Mouse (Mus musculus) forebrain, embryonic 16.5 days (tissue): Measurements from ENCODE around the gene Zfy2. TPM values are rescaled to one million over a fixed set of nuclear protein-coding genes. Genes with fewer than 3 reads are reported as not detected.

ENCODE experiments used
- ATAC-seq: fragments of 200-750 bp; cut with Nextera tagmentation; 2 replicates; pipeline ENCODE4 v1.8.0; 2017; ENCODE audit warnings: mild to moderate bottlenecking, moderate library complexity
- H3K27ac ChIP-seq: fragments of 300-500 bp; sonication (generic); 2 replicates; pipeline ENCODE4 v1.5.1; 2014; ENCODE audit warnings: low read length, control low read depth
- H3K27me3 ChIP-seq: fragments of 300-500 bp; sonication (generic); replicated peaks from 2 replicates; pipeline ENCODE4 v1.6.1; 2014; ENCODE audit warnings: low read length; ENCODE audit not compliant: control insufficient read depth, insufficient read depth
- H3K36me3 ChIP-seq: fragments of 300-500 bp; sonication (generic); 2 replicates; pipeline ENCODE4 v1.6.1; 2014; ENCODE audit not compliant: control insufficient read depth, insufficient read depth
- H3K4me1 ChIP-seq: fragments of 300-500 bp; sonication (generic); replicated peaks from 2 replicates; pipeline ENCODE4 v1.6.1; 2014; ENCODE audit warnings: low read length; ENCODE audit not compliant: control insufficient read depth, insufficient read depth
- H3K4me2 ChIP-seq: fragments of 300-500 bp; sonication (generic); 2 replicates; pipeline ENCODE4 v1.6.1; 2014; ENCODE audit warnings: mild to moderate bottlenecking, low read length, control low read depth
- H3K4me3 ChIP-seq: fragments of 300-500 bp; sonication (generic); replicated peaks from 2 replicates; pipeline ENCODE4 v1.5.1; 2014; ENCODE audit warnings: mild to moderate bottlenecking, low read length, control low read depth
- H3K9ac ChIP-seq: fragments of 300-500 bp; sonication (generic); replicated peaks from 2 replicates; pipeline ENCODE4 v1.6.1; 2014; ENCODE audit warnings: low read depth, low read length, control low read depth
- H3K9me3 ChIP-seq: fragments of 300-500 bp; sonication (generic); 2 replicates; pipeline ENCODE4 v1.6.1; 2016; ENCODE audit warnings: low read length; ENCODE audit not compliant: control insufficient read depth
- WGBS: fragments of 180-500 bp; shearing (Covaris S2); extraction: QIAGEN DNeasy Blood & Tissue Kit; methylation state at CpG from one replicate; pipeline ENCODE4 v1.1.7; 2014; 5-methylcytosine and 5-hydroxymethylcytosine counted together
- polyA plus RNA-seq: library from polyadenylated mRNA; unstranded; fragments of >200 nt; fragmentation: Nextera tagmentation; extraction: Ambion mirVana; gene quantifications from 2 replicates; pipeline ENCODE4 v1.2.1, GENCODE M21; 2015

Zfy2 gene
- not detected in 2 replicates for polyA plus RNA-seq

DNA sequence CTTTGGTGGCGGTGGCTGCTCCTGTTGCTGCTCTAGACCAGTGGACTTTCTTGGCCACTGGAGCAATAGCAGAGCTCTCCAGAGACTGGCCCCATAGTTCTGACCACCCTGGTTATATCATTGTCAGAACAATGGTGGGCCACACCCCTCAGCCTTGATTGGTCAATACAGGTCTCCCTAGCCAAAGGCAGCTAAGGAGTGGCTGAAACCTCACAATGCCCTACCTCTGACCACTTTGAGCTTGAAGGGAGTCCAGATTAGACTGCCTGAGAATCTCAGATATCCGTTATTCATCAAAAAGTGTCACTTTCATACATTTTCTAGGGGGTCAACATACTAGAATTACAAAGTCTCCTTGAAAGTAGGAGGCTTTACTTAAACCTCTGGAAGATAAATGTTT is at the start of gene Zfy2:
TSS of gene Zfy2 (minus strand) at position 101 of the 400 bp plus-strand sequence.
- Histone ChIP-seq H3K9ac (no peak within 1 kb of the TSS), H3K27me3 (no peaks in the 10 kb centered on the region), H3K4me3 (no peak within 1 kb of the TSS), H3K27ac (no peak within 1 kb of the TSS), H3K36me3 (no peaks in the 10 kb centered on the region), H3K4me1 (no peaks in the 10 kb centered on the region), H3K4me2 (no peak within 1 kb of the TSS), H3K9me3 (no peaks in the 10 kb centered on the region)
- ATAC-seq: no peak
- WGBS: 58% methylated on average over 2 of the region's 2 CpGs
